Mouse (Mus musculus): ENCODE results near the gene Dld. TPM values are rescaled to one million over a fixed set of nuclear protein-coding genes. Genes with fewer than 3 reads are reported as not detected.

Dld gene
- polyA plus RNA-seq, 1 experiment from 2014 or later = 139 TPM

GRCm38 (mm10) chr12:31283131-31283530 lies 68.1 kb downstream of the Dld start:
- no peak overlapping the region for H3K4me2 ChIP-seq (replicated peaks)
- 91% methylated on average over 4 of the region's 4 CpGs for WGBS
- H3K27me3 ChIP-seq (replicated peaks) = no peaks in the 10 kb centered on the region
- no peaks in the 10 kb centered on the region for H3K36me3 ChIP-seq
- H3K27ac ChIP-seq = no peak overlapping the region
- ATAC-seq (ENCODE audit: low FRiP score, low read depth) = no peak
- no peaks in the 10 kb centered on the region for H3K4me1 ChIP-seq
- H3K9me3 ChIP-seq = no peaks in the 10 kb centered on the region
- H3K9ac ChIP-seq = no peak overlapping the region
- H3K4me3 ChIP-seq = no peak overlapping the region

DNA sequence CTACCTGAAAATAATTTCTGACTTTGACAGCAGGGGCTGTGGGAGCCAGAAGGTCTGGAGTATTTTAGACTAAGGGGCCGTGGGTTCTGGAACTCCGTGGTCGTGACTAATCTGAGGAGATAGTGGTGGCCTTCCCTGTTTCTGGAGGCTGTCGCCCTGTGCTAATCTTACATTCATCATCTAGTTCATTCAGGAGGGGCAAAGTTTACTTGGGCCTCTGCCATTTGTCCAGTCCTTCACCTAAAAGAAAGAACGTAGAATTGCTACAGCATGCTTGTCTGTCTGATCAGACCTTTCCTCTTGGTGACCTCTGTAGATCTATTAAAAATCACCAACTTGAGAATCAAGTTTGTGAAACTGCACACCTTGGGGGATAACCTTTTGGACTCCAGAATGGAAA lies 69.0 kb downstream of the Dld start:
- WGBS = 86% methylated on average over 5 of the region's 5 CpGs
- no peak overlapping the region for H3K27ac ChIP-seq
- no peaks in the 10 kb centered on the region for H3K27me3 ChIP-seq (replicated peaks)
- H3K9ac ChIP-seq = no peak overlapping the region
- H3K4me1 ChIP-seq = no peaks in the 10 kb centered on the region
- no peak overlapping the region for H3K4me3 ChIP-seq
- no peak for ATAC-seq (ENCODE audit: low FRiP score, low read depth)
- H3K9me3 ChIP-seq = no peaks in the 10 kb centered on the region
- H3K4me2 ChIP-seq (replicated peaks) = no peak overlapping the region
- no peaks in the 10 kb centered on the region for H3K36me3 ChIP-seq

Other genes starting within 250 kb of the Dld start
- gene Gm6993, start 110.7 kb downstream of the Dld start, polyA plus RNA-seq (2016; fragmentation: Nextera tagmentation; extraction: Ambion mirVana) = not detected in 2 replicates
- gene Lamb1, start 86.2 kb downstream of the Dld start, polyA plus RNA-seq (2016; fragmentation: Nextera tagmentation; extraction: Ambion mirVana) = 34.1 and 39.4 TPM in 2 replicates
- gene Slc26a3, start 39.4 kb upstream of the Dld start, polyA plus RNA-seq (2016; fragmentation: Nextera tagmentation; extraction: Ambion mirVana) = not detected in 2 replicates
- 13.2 and 15.6 TPM in 2 replicates for gene Cbll1, start 148.2 kb upstream of the Dld start, polyA plus RNA-seq (2016; fragmentation: Nextera tagmentation; extraction: Ambion mirVana)
- 0.06 TPM in 1 of 2 replicates, not detected in the other for gene Slc26a4, start 208.5 kb upstream of the Dld start, polyA plus RNA-seq (2016; fragmentation: Nextera tagmentation; extraction: Ambion mirVana)